Mouse (Mus musculus): ENCODE data around the gene Gm1113.

GRCm38 (mm10) chr9:35561076-35561475 is 43.0 kb upstream of the Gm1113 start:
- TF ChIP-seq GATA1 (IDR thresholded peaks at IDR 0.05; ENCODE audit: low read length) (no peak), TAL1 (IDR thresholded peaks at IDR 0.05; ENCODE audit: low read length) (no peak)
